In the genomic region with DNA sequence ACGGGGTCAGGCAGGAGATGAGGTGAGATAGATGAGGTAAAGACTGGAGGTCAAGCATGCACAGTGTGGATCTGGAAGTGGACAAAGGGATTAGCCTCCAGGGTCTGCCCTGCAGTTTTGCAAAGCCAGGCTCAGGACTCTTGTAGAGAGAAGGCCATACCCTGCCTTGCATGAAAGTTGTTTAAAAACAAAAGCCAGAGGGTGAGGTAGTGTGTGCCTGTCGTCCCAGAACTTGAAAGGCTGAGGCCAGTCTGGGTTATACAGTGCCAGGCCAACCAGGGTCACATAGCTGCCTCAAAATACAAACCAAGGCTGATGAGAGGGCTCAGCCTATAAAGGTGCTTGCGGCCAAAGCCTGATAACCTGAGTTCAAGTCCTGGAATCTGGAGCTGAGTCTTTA, we compare ENCODE assay signal across 15 mouse cellular contexts.
"Had no signal": no experiment of that assay in that cellular context is flagged by ENCODE, and none has a peak within 500 bp of the region (broad histone marks: within the 10 kb centered on the region; RNA-seq: fewer than 3 reads in every experiment).

No protein-coding gene starts in this region.

- H3K4me3 ChIP-seq: limb, embryonic 12.5 days; midbrain, embryonic 13.5 days; neural tube, embryonic 15.5 days; stomach, embryonic 15.5 days had no signal

- H3K27ac ChIP-seq: liver, embryonic 14.5 days; neural tube, embryonic 15.5 days; stomach, embryonic 15.5 days had no signal

- H3K4me1 ChIP-seq: midbrain, embryonic 13.5 days; stomach, embryonic 15.5 days had no signal

- H3K9ac ChIP-seq: limb, embryonic 12.5 days; liver, embryonic 14.5 days; midbrain, embryonic 13.5 days; neural tube, embryonic 15.5 days; stomach, embryonic 15.5 days had no signal

- ATAC-seq: intestine, embryonic 16.5 days; lung, postnatal 0 days; midbrain, embryonic 13.5 days had no signal

- DNase-seq: kidney, adult 2 months; kidney, postnatal 36 days; layer of hippocampus, adult 9-11 months; layer of hippocampus, postnatal 36 days; lung, adult 2 months; lung, postnatal 36 days; right cerebral cortex, adult 18-20 months; right cerebral cortex, postnatal 25 days had no signal

- H3K9me3 ChIP-seq: limb, embryonic 12.5 days; midbrain, embryonic 13.5 days; neural tube, embryonic 15.5 days; stomach, embryonic 15.5 days had no signal

- H3K36me3 ChIP-seq: limb, embryonic 12.5 days; midbrain, embryonic 13.5 days; neural tube, embryonic 15.5 days; stomach, embryonic 15.5 days had no signal

- H3K4me2 ChIP-seq: limb, embryonic 12.5 days; midbrain, embryonic 13.5 days; neural tube, embryonic 15.5 days; stomach, embryonic 15.5 days had no signal

- H3K27me3 ChIP-seq: limb, embryonic 12.5 days; midbrain, embryonic 13.5 days; neural tube, embryonic 15.5 days; stomach, embryonic 15.5 days had no signal
